Mouse (Mus musculus) heart, embryonic 12.5 days (tissue): ENCODE data around the gene Apol6. TPM values are rescaled to one million over a fixed set of nuclear protein-coding genes. Genes with fewer than 3 reads are reported as not detected.
"Not testable (repeated sequence)": the region's sequence is repeated elsewhere in the genome, so short reads cannot be mapped to it uniquely, and the experiment has no call there.

ENCODE experiments used
- ATAC-seq: fragments of 200-750 bp; cut with Nextera tagmentation; 2 replicates; pipeline ENCODE4 v1.8.0; 2017; ENCODE audit warnings: moderate TSS enrichment, moderate library complexity; ENCODE audit not compliant: insufficient number of reproducible peaks, low FRiP score
- H3K27ac ChIP-seq: fragments of 300-500 bp; sonication (generic); 2 replicates; pipeline ENCODE4 v1.5.1; 2016; ENCODE audit warnings: mild to moderate bottlenecking, moderate library complexity; ENCODE audit not compliant: poor library complexity, severe bottlenecking
- H3K27me3 ChIP-seq: fragments of 300-500 bp; sonication (generic); replicated peaks from 2 replicates; pipeline ENCODE4 v1.6.1; 2016; ENCODE audit warnings: mild to moderate bottlenecking, moderate library complexity
- H3K36me3 ChIP-seq: fragments of 300-500 bp; sonication (generic); 2 replicates; pipeline ENCODE4 v1.6.1; 2016; ENCODE audit warnings: mild to moderate bottlenecking, moderate library complexity
- H3K4me1 ChIP-seq: fragments of 300-500 bp; sonication (generic); replicated peaks from 2 replicates; pipeline ENCODE4 v1.6.1; 2016; ENCODE audit warnings: mild to moderate bottlenecking
- H3K4me2 ChIP-seq: fragments of 300-500 bp; sonication (generic); 2 replicates; pipeline ENCODE4 v1.6.1; 2016; ENCODE audit warnings: mild to moderate bottlenecking, moderate library complexity
- H3K4me3 ChIP-seq: fragments of 300-500 bp; sonication (generic); 2 replicates; pipeline ENCODE4 v1.5.1; 2016; ENCODE audit warnings: mild to moderate bottlenecking
- H3K9ac ChIP-seq: fragments of 300-500 bp; sonication (generic); 2 replicates; pipeline ENCODE4 v1.6.1; 2016; ENCODE audit warnings: mild to moderate bottlenecking, moderate library complexity
- H3K9me3 ChIP-seq: fragments of 300-500 bp; sonication (generic); replicated peaks from 2 replicates; pipeline ENCODE4 v1.6.1; 2016; ENCODE audit warnings: mild to moderate bottlenecking, moderate library complexity
- WGBS: fragments of 180-500 bp; shearing (Covaris S2); methylation state at CpG from one replicate; pipeline ENCODE4 v1.1.7; 2016; 5-methylcytosine and 5-hydroxymethylcytosine counted together
- polyA plus RNA-seq: library from polyadenylated mRNA; unstranded; fragments of >200 nt; fragmentation: Nextera tagmentation; extraction: Ambion mirVana; gene quantifications from 2 replicates; pipeline ENCODE4 v1.2.1, GENCODE M21; 2016

The Apol6 gene
- polyA plus RNA-seq, 1 experiment from 2014 or later, result 0.36 TPM

DNA sequence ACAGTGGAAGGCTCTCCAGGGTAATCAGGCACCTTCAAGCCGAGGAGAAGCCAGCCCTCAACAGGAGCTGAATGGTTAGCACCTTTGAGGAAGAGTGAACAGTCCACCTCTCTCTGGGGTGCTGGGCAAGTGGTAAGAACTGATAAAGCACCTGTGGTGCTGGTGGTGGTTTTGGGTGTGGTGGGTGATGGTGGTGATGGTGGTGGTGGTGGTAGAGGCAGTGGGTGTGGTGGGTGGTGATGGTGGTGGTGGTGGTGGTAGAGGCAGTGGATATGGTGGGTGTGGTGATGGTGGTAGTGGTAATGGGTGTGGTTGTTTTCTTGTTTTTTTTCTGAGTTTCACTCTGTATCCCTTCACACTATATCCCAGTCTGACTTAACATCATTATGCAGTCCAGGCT lies 8.5 kb downstream of the Apol6 start:
- peak; percentile 36; the same call in 1 of the 2 replicates for ATAC-seq
- H3K4me1 ChIP-seq, result peaks cover 33% of the 10 kb centered on the region
- H3K36me3 ChIP-seq, result no peaks in the 10 kb centered on the region
- H3K9me3 ChIP-seq, result no peaks in the 10 kb centered on the region
- no peaks in the 10 kb centered on the region for H3K27me3 ChIP-seq
- WGBS, result 75% methylated on average over 1 of the region's 1 CpGs
- H3K4me3 ChIP-seq, result no peak overlapping the region
- no peak overlapping the region for H3K9ac ChIP-seq
- no peak overlapping the region for H3K27ac ChIP-seq
- no peak overlapping the region for H3K4me2 ChIP-seq

GRCm38 (mm10) chr15:77054611-77055175 lies 10.2 kb downstream of the Apol6 start:
- no peak overlapping the region for H3K4me2 ChIP-seq
- no peak overlapping the region for H3K4me3 ChIP-seq
- no peaks in the 10 kb centered on the region for H3K36me3 ChIP-seq
- H3K9ac ChIP-seq, result no peak overlapping the region
- H3K4me1 ChIP-seq, result peaks cover 33% of the 10 kb centered on the region
- ATAC-seq, result no peak
- WGBS, result 57% methylated on average over 5 of the region's 5 CpGs
- H3K27ac ChIP-seq, result no peak overlapping the region; the same call in 1 of the 2 replicates
- no peaks in the 10 kb centered on the region for H3K27me3 ChIP-seq
- peaks cover 2% of the 10 kb centered on the region; the same call in 1 of the 2 replicates for H3K9me3 ChIP-seq

DNA sequence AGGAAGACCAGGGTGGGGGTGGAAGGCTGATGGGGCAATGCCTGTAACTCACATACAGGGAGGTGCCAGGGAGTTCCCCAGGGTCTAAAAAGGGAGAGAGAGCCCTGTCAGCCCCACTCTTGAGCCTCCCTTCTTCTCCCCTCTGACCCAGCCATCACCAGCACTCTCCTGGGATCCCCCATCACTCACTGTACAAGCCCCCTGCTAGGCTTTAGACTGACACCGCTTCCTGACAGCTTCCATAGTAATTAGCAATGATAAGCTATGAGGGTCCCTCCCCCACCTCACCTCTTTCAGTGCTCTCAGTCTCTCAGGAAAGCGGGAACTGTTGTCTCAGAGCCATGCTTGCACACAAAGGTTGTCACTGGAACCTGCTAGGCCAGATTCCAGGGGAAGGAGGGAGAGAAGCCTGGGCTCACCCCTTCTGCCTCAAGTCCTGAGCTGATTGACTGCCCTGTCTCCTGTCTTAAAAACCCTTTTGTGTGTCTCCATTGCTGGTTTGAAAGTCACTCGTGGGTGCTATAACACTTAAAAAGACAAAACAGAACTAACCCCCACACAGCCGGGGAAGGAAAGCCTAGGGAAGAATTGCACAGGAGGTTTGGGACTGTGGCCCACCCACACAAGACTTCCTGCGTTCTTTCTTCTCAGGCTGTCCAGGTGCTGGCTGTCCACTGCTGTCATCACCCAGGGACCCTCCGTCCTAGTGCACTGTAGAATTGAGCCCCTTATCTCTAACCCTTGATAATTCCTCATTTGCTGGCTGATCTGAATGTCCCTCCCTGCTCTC lies 11.7 kb downstream of the Apol6 start:
- peak overlapping the region; percentile 1; the same call in 1 of the 2 replicates for H3K4me2 ChIP-seq
- 10% methylated on average over 6 of the region's 6 CpGs for WGBS

DNA sequence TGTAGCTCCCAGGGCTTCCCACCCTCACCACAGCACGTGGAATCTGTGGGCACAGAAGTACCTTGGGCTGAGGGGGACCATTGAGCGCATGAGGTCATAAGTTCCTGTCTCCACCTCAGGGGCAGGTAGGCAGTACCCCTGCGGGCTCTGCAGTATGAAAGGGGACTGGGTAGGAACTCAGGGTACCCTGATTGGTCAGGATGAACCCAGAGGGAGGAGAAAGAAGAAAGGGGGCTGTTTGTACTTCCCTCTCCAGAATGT lies 12.2 kb downstream of the Apol6 start:
- no peak overlapping the region for H3K4me3 ChIP-seq
- no peak overlapping the region for H3K4me2 ChIP-seq
- H3K27me3 ChIP-seq, result no peaks in the 10 kb centered on the region
- 0 out of 2 replicates have a peak, but pooled peaks have one; percentile 7 for ATAC-seq
- WGBS, result 23% methylated on average over 3 of the region's 3 CpGs
- peaks cover 33% of the 10 kb centered on the region for H3K4me1 ChIP-seq
- peak overlapping the region; percentile 1; the same call in 1 of the 2 replicates for H3K9ac ChIP-seq
- peaks cover 2% of the 10 kb centered on the region; the same call in 1 of the 2 replicates for H3K9me3 ChIP-seq
- no peaks in the 10 kb centered on the region for H3K36me3 ChIP-seq
- H3K27ac ChIP-seq, result peak overlapping the region; percentile 72

More for the DNA sequence above, 11.7 kb downstream of the Apol6 start:
- Histone ChIP-seq H3K4me3 (no peak overlapping the region), H3K27me3 (no peaks in the 10 kb centered on the region), H3K9ac (peak overlapping the region; percentile 25; the same call in 1 of the 2 replicates), H3K4me1 (peaks cover 33% of the 10 kb centered on the region), H3K27ac (peak overlapping the region; percentile 72), H3K9me3 (peaks cover 2% of the 10 kb centered on the region; the same call in 1 of the 2 replicates), H3K36me3 (no peaks in the 10 kb centered on the region)
- peak; percentile 68 for ATAC-seq

DNA sequence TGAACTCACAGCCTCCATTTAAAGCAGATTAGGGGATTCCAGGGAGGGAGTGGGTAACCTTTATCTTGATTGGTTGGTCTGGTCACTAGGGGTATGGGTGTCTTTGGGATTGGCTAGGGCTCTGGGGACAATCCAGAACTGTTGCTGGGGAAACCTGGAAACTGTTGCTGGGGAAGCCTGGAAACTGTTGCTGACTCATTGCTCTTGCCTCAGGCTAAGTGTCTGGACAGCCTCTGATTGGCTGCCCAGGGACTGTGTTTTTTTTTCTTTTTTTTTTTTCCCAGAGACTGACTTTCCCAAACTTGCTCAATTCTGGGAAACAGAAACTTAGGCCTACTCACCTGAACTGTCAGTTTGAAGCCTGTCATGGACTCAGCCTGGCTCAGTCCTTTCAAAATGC lies 14.0 kb downstream of the Apol6 start:
- H3K4me1 ChIP-seq, result peaks cover 33% of the 10 kb centered on the region
- peaks cover 2% of the 10 kb centered on the region; the same call in 1 of the 2 replicates for H3K9me3 ChIP-seq
- H3K4me2 ChIP-seq, result no peak overlapping the region
- H3K4me3 ChIP-seq, result no peak overlapping the region
- H3K36me3 ChIP-seq, result no peaks in the 10 kb centered on the region
- no peak for ATAC-seq
- no peaks in the 10 kb centered on the region for H3K27me3 ChIP-seq
- no peak overlapping the region for H3K9ac ChIP-seq
- no peak overlapping the region for H3K27ac ChIP-seq

GRCm38 (mm10) chr15:77059416-77059815 lies 14.9 kb downstream of the Apol6 start:
- not testable (repeated sequence) for H3K36me3 ChIP-seq, H3K9ac ChIP-seq, H3K4me2 ChIP-seq, H3K4me3 ChIP-seq, H3K27me3 ChIP-seq, ATAC-seq, H3K27ac ChIP-seq, H3K9me3 ChIP-seq
- 92% methylated on average over 4 of the region's 4 CpGs for WGBS
- peaks cover 32% of the 10 kb centered on the region for H3K4me1 ChIP-seq

GRCm38 (mm10) chr15:77062746-77063145 lies 18.2 kb downstream of the Apol6 start:
- no peaks in the 10 kb centered on the region for H3K36me3 ChIP-seq
- peaks cover 8% of the 10 kb centered on the region for H3K4me1 ChIP-seq
- no peak overlapping the region for H3K4me2 ChIP-seq
- no peak overlapping the region for H3K4me3 ChIP-seq
- H3K27me3 ChIP-seq, result no peaks in the 10 kb centered on the region
- H3K9me3 ChIP-seq, result peaks cover 2% of the 10 kb centered on the region; the same call in 1 of the 2 replicates
- ATAC-seq, result no peak
- no peak overlapping the region for H3K27ac ChIP-seq
- no peak overlapping the region for H3K9ac ChIP-seq

DNA sequence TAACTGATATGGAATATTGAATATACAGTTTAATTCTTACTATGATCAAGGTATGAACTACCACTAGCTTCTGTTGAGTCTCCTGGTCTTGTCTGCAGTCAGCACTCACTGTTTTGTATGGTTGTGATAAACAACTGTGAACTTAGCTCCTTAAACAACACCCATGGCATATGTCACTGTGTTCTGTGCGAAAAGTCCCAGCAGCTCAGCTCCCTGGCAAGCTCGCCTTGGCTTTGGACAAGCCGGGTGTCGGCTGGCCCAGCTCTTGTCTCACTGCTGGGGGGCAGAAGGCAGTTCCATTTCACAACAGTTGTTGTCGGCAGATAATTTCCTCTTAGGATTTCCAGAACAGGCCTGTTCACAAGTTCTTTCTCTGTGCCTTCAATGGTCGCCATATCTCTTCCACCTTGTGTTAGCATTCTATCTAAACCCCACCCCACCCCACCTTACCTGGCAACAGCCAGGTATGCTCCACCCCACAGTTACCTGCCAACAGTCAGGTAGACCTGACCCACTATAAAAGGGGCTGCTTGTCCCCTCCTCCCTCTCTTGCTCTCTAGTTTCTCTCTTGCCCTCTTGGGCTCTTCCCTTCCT lies 20.8 kb downstream of the Apol6 start:
- no peak overlapping the region for H3K4me3 ChIP-seq
- no peaks in the 10 kb centered on the region for H3K27me3 ChIP-seq
- no peak overlapping the region for H3K9ac ChIP-seq
- no peaks in the 10 kb centered on the region for H3K36me3 ChIP-seq
- H3K4me2 ChIP-seq, result no peak overlapping the region
- 80% methylated on average over 6 of the region's 6 CpGs for WGBS
- peaks cover 22% of the 10 kb centered on the region for H3K4me1 ChIP-seq
- no peaks in the 10 kb centered on the region for H3K9me3 ChIP-seq
- H3K27ac ChIP-seq, result no peak overlapping the region
- no peak for ATAC-seq

GRCm38 (mm10) chr15:77066233-77066632 lies 21.7 kb downstream of the Apol6 start:
- H3K27me3 ChIP-seq, result no peaks in the 10 kb centered on the region
- no peaks in the 10 kb centered on the region for H3K36me3 ChIP-seq
- peaks cover 24% of the 10 kb centered on the region for H3K4me1 ChIP-seq
- no peak for ATAC-seq
- H3K9ac ChIP-seq, result no peak overlapping the region
- no peak overlapping the region for H3K4me3 ChIP-seq
- 41% methylated on average over 6 of the region's 6 CpGs for WGBS
- H3K4me2 ChIP-seq, result no peak overlapping the region
- H3K9me3 ChIP-seq, result no peaks in the 10 kb centered on the region
- no peak overlapping the region for H3K27ac ChIP-seq

DNA sequence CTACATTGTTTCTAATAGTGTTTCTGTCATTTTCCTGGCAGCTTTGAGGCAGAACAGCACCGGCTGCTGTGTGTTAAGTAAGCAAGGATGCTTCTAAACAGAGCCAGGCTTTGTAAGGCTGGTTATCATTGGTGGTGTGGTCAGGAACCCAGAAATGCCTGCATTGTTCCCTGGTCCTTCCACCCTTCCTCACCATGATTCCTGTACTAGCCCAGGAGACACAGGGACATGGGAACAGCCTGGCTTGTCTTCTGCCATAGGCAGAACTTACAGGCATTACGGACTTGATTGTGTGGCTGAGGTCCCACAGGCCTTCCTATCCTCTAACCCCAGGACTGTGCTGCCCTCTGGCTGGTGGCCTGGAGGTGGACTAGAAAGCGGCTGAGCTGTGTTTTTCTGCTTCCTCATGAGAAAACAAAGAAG lies 23.9 kb downstream of the Apol6 start:
- peak overlapping the region; percentile 67 for H3K27ac ChIP-seq
- peak; percentile 54 for ATAC-seq
- no peak overlapping the region for H3K4me3 ChIP-seq
- peaks cover 34% of the 10 kb centered on the region for H3K4me1 ChIP-seq
- no peaks in the 10 kb centered on the region for H3K9me3 ChIP-seq
- 34% methylated on average over 3 of the region's 3 CpGs for WGBS
- no peak overlapping the region; the same call in 1 of the 2 replicates for H3K9ac ChIP-seq
- H3K27me3 ChIP-seq, result no peaks in the 10 kb centered on the region
- H3K36me3 ChIP-seq, result no peaks in the 10 kb centered on the region
- no peak overlapping the region for H3K4me2 ChIP-seq

DNA sequence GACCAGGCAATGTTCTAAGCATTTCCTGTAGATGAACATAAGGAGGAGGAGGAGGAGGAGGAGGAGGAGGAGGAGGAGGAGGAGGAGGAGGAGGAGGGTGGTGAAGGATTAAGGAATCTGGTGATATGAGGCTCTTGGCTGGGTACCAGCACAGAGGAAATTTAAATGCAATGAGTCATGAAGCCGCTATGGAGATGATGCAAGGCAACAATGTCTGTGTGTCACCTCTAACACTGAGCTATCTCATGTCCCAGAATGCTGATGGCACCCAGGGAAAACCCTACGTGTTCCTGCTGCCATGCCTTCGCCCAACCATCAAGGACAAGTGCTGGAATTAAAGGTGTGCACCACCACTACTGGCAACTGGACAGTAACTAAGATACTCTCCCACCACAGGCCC lies 24.5 kb downstream of the Apol6 start:
- 56% methylated on average over 3 of the region's 3 CpGs for WGBS
- H3K9me3 ChIP-seq, result no peaks in the 10 kb centered on the region
- H3K27me3 ChIP-seq, result no peaks in the 10 kb centered on the region
- no peak overlapping the region for H3K4me2 ChIP-seq
- H3K36me3 ChIP-seq, result no peaks in the 10 kb centered on the region
- no peak overlapping the region; the same call in 1 of the 2 replicates for H3K9ac ChIP-seq
- H3K4me3 ChIP-seq, result no peak overlapping the region
- 0 out of 2 replicates have a peak, but pooled peaks have one; percentile 22 for ATAC-seq
- peaks cover 34% of the 10 kb centered on the region for H3K4me1 ChIP-seq
- H3K27ac ChIP-seq, result peak overlapping the region; percentile 67
